Mouse (Mus musculus) brain, adult 2 months (tissue): ENCODE measurements at regions not wholly inside any gene's neighbourhood (a gene's known extent, or its start where the extent isn't known, plus 50 kb on each side); places are given as distances from the start of the nearest gene placed in this dataset.
"Not testable (repeated sequence)": the region's sequence is repeated elsewhere in the genome, so short reads cannot be mapped to it uniquely, and the experiment has no call there.

Experiments
- DNase-seq: peaks from one replicate; pipeline ENCODE4 v3.0.0; 2011; ENCODE audit warnings: low read depth, low spot score

DNA sequence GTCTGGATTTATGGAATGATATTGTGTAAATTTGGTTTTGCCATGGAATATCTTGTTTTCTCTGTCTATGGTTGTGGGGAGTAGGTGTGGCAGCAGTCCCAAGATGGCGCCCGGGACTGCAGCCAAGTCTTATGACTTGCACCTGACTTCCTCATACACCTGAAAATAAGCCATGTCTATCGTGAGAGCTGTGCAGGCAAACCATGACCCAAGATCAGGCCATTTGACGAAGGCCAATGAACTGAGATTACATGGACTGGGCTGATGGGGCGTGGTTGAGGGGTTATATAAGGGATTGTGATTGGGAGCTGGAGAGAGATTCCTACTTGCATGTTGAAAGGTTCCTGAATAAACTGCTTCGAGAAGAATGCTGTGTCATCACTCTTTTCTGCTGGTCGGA is 139.5 kb downstream of the Slc6a15 start:
- not testable (repeated sequence) for DNase-seq

- DNase-seq, result peak; percentile 6
Observed at GRCm38 (mm10) chr10:103544502-103544901, 176.9 kb downstream of the Slc6a15 start.

DNA sequence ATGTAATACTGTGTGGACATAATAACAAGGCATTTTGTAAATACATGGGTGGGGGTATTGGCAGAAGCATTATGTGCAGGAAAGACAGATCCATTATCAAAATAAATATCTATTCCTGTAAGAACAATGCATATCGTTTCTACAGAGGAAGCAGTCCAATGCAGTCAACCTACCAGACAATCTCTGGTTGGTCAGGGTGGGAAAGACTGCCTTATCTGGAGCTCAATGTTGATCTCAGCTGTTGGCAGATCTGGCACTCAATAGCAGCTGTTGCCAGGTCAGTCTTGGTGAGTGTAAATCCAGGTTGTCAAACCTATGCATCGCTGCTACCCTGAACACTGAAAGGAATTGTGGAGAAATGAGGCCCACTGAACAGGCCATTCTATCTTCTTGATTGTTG is 181.9 kb downstream of the Slc6a15 start:
- no peak for DNase-seq

- no peak for DNase-seq
Observed at GRCm38 (mm10) chr10:103585097-103585496, 217.5 kb downstream of the Slc6a15 start.

DNA sequence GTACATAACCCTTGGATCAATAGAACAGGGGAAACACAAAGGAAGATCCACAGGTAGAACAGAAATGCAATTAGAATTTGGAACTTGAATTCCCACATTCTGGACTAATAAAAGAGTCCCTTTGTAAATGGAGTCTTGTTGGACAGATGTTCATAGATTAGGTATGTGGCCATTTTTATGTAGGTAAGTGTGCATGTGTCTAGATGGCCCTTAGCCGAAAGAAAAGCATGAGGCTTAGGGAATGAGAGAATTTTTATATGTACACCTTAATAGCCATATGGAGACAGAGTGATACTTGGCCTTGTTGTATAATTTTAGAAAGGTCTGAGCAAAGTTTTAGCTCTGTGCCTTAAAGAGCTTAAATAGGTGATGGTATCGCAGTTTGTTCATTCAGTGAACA is 217.9 kb downstream of the Slc6a15 start:
- DNase-seq, result no peak

DNA sequence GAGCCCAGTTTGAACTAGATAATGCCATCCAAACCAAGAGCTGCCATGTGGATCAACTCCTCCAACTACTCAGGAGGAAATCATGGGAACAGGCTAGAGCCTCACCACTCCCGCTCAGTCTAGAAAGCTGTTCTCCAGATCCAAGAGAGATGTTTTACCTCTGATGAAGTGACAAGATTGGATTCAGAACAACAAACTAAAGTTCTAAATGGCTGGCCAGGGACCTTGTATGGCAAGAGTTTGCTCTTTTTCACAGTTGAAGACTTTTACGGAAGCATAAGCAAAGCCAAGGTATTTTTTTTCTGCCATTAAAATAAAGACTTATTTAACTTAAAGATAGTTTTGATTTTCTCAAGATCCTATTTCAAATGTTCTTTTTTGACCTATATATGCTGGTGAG is 224.4 kb downstream of the Slc6a15 start:
- DNase-seq, result no peak

- DNase-seq, result no peak
Observed at GRCm38 (mm10) chr10:103641162-103641561, 273.6 kb downstream of the Slc6a15 start.

GRCm38 (mm10) chr10:103649848-103650247 is 282.3 kb downstream of the Slc6a15 start:
- no peak for DNase-seq

- no peak for DNase-seq
Observed at GRCm38 (mm10) chr10:103673081-103673480, 305.5 kb downstream of the Slc6a15 start.

- no peak for DNase-seq
Observed at GRCm38 (mm10) chr10:103673765-103674164, 306.2 kb downstream of the Slc6a15 start.

DNA sequence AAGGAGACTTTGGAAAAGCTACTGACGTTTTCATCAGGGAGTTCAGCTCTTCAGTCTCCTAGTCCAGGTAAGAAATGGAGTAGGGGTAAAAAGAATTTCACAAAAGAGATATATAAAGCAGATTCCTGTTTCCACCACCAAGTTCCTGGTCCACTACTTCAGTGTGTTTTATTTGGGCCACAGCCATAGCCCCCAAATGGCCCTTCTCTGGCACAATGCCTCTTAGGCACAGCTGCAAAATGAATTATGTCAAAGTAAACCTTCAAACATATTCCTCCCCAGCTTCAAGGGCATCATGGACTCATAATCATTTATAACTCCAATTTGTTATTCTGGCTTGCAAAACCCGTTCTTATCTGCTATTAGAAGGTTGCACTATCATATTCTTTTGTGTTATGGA is 325.1 kb downstream of the Slc6a15 start:
- no peak for DNase-seq

DNA sequence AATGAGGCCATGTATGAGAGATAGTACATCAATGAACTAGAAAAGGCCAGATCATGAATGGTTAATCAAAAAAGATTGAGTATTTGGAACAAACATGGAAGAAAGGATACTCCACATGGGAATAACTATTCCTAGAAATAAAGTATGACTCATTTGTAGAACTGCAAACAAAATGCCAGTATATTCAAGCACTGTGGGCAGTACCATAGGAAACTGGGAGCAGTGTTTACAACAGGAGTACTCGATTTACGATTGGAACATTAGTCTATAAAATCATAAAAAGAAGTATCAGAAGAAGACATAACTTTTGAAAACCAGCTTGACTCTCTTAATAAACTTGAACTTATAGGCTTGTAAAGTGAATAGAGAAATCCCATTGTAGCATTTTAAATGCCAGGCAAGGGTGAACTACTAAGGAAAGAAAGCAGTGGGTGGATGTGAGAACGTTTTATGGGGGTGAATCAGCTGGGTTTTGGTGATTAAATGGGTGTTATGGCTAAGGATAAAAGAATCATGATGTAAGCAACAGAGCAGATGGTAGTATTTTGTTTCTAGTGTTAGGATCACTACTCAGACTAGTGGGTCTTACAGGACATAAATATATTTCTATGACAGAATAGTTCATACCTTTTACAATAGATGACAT is 347.6 kb downstream of the Slc6a15 start:
- peak; percentile 68 for DNase-seq

- no peak for DNase-seq
Observed at GRCm38 (mm10) chr10:103718998-103719662, 351.5 kb downstream of the Slc6a15 start.

- DNase-seq, result no peak
Observed at GRCm38 (mm10) chr10:103726680-103727079, 359.1 kb downstream of the Slc6a15 start.

DNA sequence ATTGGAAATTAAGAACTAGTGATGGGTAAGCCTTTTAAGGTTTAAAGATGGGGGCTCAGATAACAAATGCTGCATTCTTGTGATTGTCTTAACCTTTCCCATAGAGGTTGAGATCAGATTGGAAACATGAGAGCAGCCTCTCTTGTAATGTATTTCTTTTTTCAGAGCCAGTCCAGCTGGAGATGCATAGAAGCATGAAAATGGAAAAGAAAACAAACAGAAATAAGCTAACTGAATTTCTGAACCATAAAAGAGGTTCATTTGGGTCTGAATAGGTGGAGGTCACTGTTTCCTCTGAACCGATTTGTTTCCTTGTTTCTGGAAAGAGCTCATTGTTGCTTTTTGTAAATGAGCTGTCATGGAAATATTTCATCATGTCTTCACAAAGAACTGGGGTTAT is 363.9 kb downstream of the Slc6a15 start:
- no peak for DNase-seq

GRCm38 (mm10) chr10:103731981-103732380 is 364.4 kb downstream of the Slc6a15 start:
- no peak for DNase-seq

DNA sequence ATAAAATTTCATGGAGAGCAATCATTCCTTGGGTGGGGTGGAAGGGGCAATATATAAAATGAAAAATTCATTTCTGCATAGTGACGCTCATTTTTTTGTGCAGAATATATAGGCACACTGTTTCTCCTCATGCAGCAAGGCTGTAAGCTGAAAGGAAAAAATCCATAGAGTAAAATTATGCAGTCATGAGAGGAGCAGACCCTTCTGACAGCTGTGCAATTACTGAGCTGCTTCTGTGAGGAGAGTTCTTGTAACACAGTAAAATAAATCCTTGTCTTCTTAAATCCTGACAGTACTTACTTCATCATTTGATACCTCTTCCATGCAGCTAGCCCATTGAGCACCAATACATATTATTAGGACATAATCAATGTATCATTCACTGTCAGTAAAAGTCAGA is 362.7 kb upstream of the Gm21293 start:
- DNase-seq, result no peak

DNA sequence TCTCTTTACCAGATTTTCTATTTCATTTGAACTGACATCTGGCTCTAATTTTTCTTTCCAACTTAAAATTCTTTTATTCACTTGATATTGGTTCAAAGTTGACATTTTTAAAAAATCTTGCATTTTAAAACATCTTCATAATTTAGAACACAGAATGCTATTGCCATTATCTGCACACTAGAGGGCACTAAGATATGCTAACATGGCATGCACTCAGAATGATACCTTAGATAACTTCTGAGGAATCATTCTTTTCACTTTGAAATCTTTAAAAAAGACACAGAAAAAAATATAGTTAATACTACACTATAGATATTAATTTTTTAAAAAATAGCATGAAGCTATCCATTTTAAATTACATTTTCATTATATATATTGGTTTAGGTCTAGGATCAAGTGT is 357.9 kb upstream of the Gm21293 start:
- peak; percentile 32 for DNase-seq

DNA sequence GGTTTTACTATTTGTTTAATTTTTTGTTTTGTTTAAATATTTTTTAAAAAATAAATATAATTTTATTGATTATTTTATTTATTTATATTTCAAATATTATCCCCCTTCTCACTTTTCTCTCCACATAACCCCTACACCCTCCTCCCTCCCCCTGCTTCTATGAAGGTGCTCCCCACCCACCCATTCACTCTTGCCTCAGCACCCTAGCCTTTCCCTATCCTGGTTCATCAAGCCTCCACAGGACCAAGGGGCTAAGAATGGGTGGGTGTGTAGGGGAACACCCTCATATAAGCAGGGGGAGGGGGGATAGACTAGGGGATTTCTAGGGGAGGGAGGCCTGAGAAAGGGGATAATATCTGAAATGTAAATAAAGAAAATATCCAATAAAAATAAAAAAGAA is 313.7 kb upstream of the Gm21293 start:
- no peak for DNase-seq

DNA sequence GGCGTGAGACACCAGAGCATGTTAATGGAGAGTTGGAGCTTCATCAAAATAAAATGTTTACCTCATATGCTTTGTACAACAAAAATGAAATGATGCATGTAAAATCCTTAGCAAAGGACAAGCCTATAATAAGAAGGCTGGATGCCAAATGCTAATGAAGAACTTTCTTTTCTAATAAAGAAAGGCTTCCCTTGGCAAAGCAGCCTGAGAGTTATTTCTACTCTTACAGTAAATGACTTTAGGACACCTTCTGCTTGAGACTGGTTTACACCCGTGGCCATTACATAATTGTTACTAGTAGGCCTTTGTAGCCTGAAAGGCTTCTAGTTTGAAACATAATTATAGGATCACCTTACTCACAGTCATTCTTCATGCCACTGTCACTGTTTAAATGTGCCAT is 310.7 kb upstream of the Gm21293 start:
- DNase-seq, result no peak

DNA sequence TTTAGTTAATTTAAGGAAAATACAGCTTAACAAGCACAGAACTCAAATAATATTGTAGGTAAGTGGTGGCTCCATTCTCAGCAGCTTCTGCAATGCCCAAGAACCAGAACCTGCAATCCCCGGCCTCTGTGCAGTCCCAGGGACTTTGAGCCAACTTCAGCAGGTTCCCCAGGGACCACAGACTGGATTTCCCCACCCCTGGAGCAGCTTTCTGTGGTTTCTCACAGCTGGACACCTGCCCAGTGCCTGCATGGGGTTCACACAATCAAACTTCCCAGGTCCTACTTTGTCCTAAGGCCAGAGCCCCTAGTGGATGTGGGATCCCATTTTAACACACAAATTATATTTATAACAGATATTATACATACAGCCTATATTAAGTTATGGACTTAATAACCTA is 287.6 kb upstream of the Gm21293 start:
- DNase-seq, result no peak

GRCm38 (mm10) chr10:103860890-103861289 is 281.9 kb upstream of the Gm21293 start:
- no peak for DNase-seq

GRCm38 (mm10) chr10:103862120-103862519 is 280.7 kb upstream of the Gm21293 start:
- DNase-seq, result no peak

- DNase-seq, result no peak
Observed at GRCm38 (mm10) chr10:103863909-103864308, 278.9 kb upstream of the Gm21293 start.
